Mouse (Mus musculus): Measurements from ENCODE around the gene S100a13. TPM values are rescaled to one million over a fixed set of nuclear protein-coding genes. Genes with fewer than 3 reads are reported as not detected.

The S100a13 gene
- polyA plus RNA-seq, 1 experiment, result 96.7 TPM

GRCm38 (mm10) chr3:90531713-90532112 lies 17.5 kb downstream of the S100a13 start:
- Histone ChIP-seq H3K4me3 (ENCODE audit: insufficient read depth, poor library complexity, severe bottlenecking) (no peak overlapping the region), H3K79me3 (ENCODE audit: low read depth) (no peaks in the 10 kb centered on the region), H3ac (ENCODE audit: control insufficient read depth, insufficient read length, low read depth) (no peak overlapping the region), H3K27me3 (ENCODE audit: control insufficient read depth, insufficient read depth, insufficient read length) (no peaks in the 10 kb centered on the region), H3K79me2 (ENCODE audit: control insufficient read depth, insufficient read depth) (no peaks in the 10 kb centered on the region), H3K36me3 (ENCODE audit: control insufficient read depth, insufficient read depth) (no peaks in the 10 kb centered on the region)
- TF ChIP-seq CTCF (IDR thresholded peaks at IDR 0.05; ENCODE audit: control insufficient read depth, insufficient read depth, insufficient read length) (no peak), MYOD1 (IDR thresholded peaks at IDR 0.05; ENCODE audit: control insufficient read depth, insufficient read length, low read depth) (peak; percentile 12), USF1 (IDR thresholded peaks at IDR 0.05; ENCODE audit: low read depth) (no peak), CEBPB (IDR thresholded peaks at IDR 0.05; ENCODE audit: low read depth) (no peak), FOSL1 (IDR thresholded peaks at IDR 0.05; ENCODE audit: insufficient read depth, low read length, poor library complexity, severe bottlenecking) (no peak), MAX (IDR thresholded peaks at IDR 0.05) (no peak), MYOG (IDR thresholded peaks at IDR 0.05; ENCODE audit: control insufficient read depth, extremely low read depth, insufficient read length) (no peak)

- TF ChIP-seq CEBPB (IDR thresholded peaks at IDR 0.05; ENCODE audit: low read depth) (no peak), CTCF (IDR thresholded peaks at IDR 0.05; ENCODE audit: control insufficient read depth, insufficient read depth, insufficient read length) (no peak), USF1 (IDR thresholded peaks at IDR 0.05; ENCODE audit: low read depth) (no peak)
- no peak overlapping the region for H3ac ChIP-seq (ENCODE audit: control insufficient read depth, insufficient read length, low read depth)
- no peaks in the 10 kb centered on the region for H3K36me3 ChIP-seq (ENCODE audit: control insufficient read depth, insufficient read depth)
- H3K79me2 ChIP-seq (ENCODE audit: control insufficient read depth, insufficient read depth), result no peaks in the 10 kb centered on the region
- no peaks in the 10 kb centered on the region for H3K27me3 ChIP-seq (ENCODE audit: control insufficient read depth, insufficient read depth, insufficient read length)
- no peak overlapping the region for H3K4me3 ChIP-seq (ENCODE audit: insufficient read depth, poor library complexity, severe bottlenecking)
- H3K79me3 ChIP-seq (ENCODE audit: low read depth), result no peaks in the 10 kb centered on the region
Observed at GRCm38 (mm10) chr3:90535446-90535845, 21.2 kb downstream of the S100a13 start.

DNA sequence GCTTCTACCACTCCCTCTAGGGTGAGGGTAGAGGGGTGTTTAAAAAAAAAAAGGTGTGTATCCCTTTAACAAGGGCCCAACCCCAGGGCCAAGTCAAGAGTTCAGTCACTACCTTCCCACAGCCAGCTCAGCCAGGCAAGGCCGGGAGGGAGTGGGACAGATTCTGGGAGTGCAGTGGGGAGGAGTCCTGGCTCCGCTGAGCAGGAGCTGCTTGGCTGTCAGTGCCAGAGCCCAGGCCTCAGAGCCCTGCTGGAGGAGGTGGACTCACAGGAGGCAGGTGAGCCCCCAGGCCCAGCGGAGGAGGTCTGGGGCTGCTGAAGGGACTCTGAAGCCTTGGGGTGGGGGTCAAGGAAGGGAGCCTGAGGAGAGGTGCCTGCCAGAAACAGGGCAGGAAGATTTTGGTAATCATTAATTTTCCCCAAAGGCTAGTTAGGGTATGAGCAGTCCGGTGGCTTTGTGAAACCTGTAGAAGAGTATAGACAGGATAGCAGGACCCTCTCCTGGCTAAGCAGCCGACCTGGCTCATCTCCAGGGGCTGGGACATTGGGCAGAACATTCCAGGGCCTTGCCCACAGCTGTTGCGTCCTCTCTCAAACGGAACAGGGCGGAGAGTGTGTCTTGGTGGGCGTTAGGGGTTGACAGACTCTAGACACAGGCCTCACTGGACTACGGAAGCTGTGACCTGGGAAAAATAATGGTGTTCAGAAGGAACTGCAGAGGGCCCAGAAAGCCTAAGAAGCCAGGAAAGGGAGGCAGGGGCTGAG lies 23.1 kb downstream of the S100a13 start, which contains the start of gene S100a16:
Gene S100a16, plus strand, starts transcription at position 114 of the 764 bp plus-strand sequence.
- H3K4me3 ChIP-seq (ENCODE audit: insufficient read depth, poor library complexity, severe bottlenecking), result no peak within 1 kb of the TSS
- H3K79me3 ChIP-seq (ENCODE audit: low read depth), result no peaks in the 10 kb centered on the region
- H3K79me2 ChIP-seq (ENCODE audit: control insufficient read depth, insufficient read depth), result no peaks in the 10 kb centered on the region
- TF ChIP-seq CTCF (IDR thresholded peaks at IDR 0.05; ENCODE audit: control insufficient read depth, insufficient read depth, insufficient read length) (no peak), USF1 (IDR thresholded peaks at IDR 0.05; ENCODE audit: low read depth) (no peak), MYOD1 (IDR thresholded peaks at IDR 0.05; ENCODE audit: control insufficient read depth, insufficient read length, low read depth) (no peak), MYOG (IDR thresholded peaks at IDR 0.05; ENCODE audit: control insufficient read depth, extremely low read depth, insufficient read length) (no peak), CEBPB (IDR thresholded peaks at IDR 0.05; ENCODE audit: low read depth) (no peak), MAX (IDR thresholded peaks at IDR 0.05) (no peak)
- no peaks in the 10 kb centered on the region for H3K27me3 ChIP-seq (ENCODE audit: control insufficient read depth, insufficient read depth, insufficient read length)
- H3ac ChIP-seq (ENCODE audit: control insufficient read depth, insufficient read length, low read depth), result peak within 1 kb of the TSS; percentile 33
- no peaks in the 10 kb centered on the region for H3K36me3 ChIP-seq (ENCODE audit: control insufficient read depth, insufficient read depth)

DNA sequence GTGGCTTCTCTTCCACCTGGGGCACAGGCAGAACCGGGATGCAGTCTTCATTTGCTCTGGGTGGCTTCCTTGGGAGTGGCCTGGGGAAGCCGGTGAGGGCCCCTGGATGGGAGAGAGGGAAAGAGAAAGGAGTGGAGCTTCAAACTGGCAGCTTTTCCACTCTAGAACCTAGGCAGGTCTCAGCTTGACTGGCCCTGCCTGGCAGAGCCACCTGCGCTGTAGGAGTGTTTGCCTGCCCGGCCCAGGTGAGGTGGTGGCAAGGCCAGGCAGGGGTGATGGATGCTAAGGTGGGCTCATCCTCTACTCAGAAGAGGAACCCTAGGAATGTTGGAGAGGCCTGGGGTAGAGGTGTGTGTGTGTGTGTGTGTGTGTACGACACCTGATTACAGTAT lies 23.7 kb downstream of the S100a13 start:
- Histone ChIP-seq H3K4me3 (ENCODE audit: insufficient read depth, poor library complexity, severe bottlenecking) (no peak overlapping the region), H3ac (ENCODE audit: control insufficient read depth, insufficient read length, low read depth) (no peak overlapping the region), H3K79me2 (ENCODE audit: control insufficient read depth, insufficient read depth) (no peaks in the 10 kb centered on the region), H3K27me3 (ENCODE audit: control insufficient read depth, insufficient read depth, insufficient read length) (no peaks in the 10 kb centered on the region), H3K79me3 (ENCODE audit: low read depth) (no peaks in the 10 kb centered on the region), H3K36me3 (ENCODE audit: control insufficient read depth, insufficient read depth) (no peaks in the 10 kb centered on the region)
- TF ChIP-seq FOSL1 (IDR thresholded peaks at IDR 0.05; ENCODE audit: insufficient read depth, low read length, poor library complexity, severe bottlenecking) (no peak), USF1 (IDR thresholded peaks at IDR 0.05; ENCODE audit: low read depth) (no peak), MAX (IDR thresholded peaks at IDR 0.05) (no peak), CEBPB (IDR thresholded peaks at IDR 0.05; ENCODE audit: low read depth) (no peak)

- Histone ChIP-seq H3K4me3 (ENCODE audit: insufficient read depth, poor library complexity, severe bottlenecking) (no peak overlapping the region), H3K79me2 (ENCODE audit: control insufficient read depth, insufficient read depth) (no peaks in the 10 kb centered on the region), H3K27me3 (ENCODE audit: control insufficient read depth, insufficient read depth, insufficient read length) (no peaks in the 10 kb centered on the region), H3K36me3 (ENCODE audit: control insufficient read depth, insufficient read depth) (no peaks in the 10 kb centered on the region), H3K79me3 (ENCODE audit: low read depth) (no peaks in the 10 kb centered on the region), H3ac (ENCODE audit: control insufficient read depth, insufficient read length, low read depth) (no peak overlapping the region)
- TF ChIP-seq MAX (IDR thresholded peaks at IDR 0.05) (no peak), MYOG (IDR thresholded peaks at IDR 0.05; ENCODE audit: control insufficient read depth, extremely low read depth, insufficient read length) (no peak), FOSL1 (IDR thresholded peaks at IDR 0.05; ENCODE audit: insufficient read depth, low read length, poor library complexity, severe bottlenecking) (no peak), CEBPB (IDR thresholded peaks at IDR 0.05; ENCODE audit: low read depth) (no peak), CTCF (IDR thresholded peaks at IDR 0.05; ENCODE audit: control insufficient read depth, insufficient read depth, insufficient read length) (no peak), MYOD1 (IDR thresholded peaks at IDR 0.05; ENCODE audit: control insufficient read depth, insufficient read length, low read depth) (no peak), USF1 (IDR thresholded peaks at IDR 0.05; ENCODE audit: low read depth) (no peak)
Observed at GRCm38 (mm10) chr3:90540904-90541303, 26.7 kb downstream of the S100a13 start.

All from C2C12 (cell line).